Mouse (Mus musculus) limb, embryonic 13.5 days (tissue): ENCODE measurements around the gene Tbc1d9. TPM values are rescaled to one million over a fixed set of nuclear protein-coding genes. Genes with fewer than 3 reads are reported as not detected.
"Not testable (repeated sequence)": the region's sequence is repeated elsewhere in the genome, so short reads cannot be mapped to it uniquely, and the experiment has no call there.

Source experiments
- ATAC-seq: fragments of 200-750 bp; cut with Nextera tagmentation; 2 replicates; pipeline ENCODE4 v1.8.0; 2017; ENCODE audit warnings: low read depth, moderate number of reproducible peaks, moderate TSS enrichment; ENCODE audit not compliant: low FRiP score
- H3K27ac ChIP-seq: fragments of 300-500 bp; sonication (generic); 2 replicates; pipeline ENCODE4 v1.5.1; 2015; ENCODE audit warnings: inconsistent platforms, mild to moderate bottlenecking, moderate library complexity
- H3K27me3 ChIP-seq: fragments of 300-500 bp; sonication (generic); 2 replicates; pipeline ENCODE4 v1.6.1; 2015; ENCODE audit warnings: mild to moderate bottlenecking, inconsistent platforms
- H3K36me3 ChIP-seq: fragments of 300-500 bp; sonication (generic); 2 replicates; pipeline ENCODE4 v1.6.1; 2015; ENCODE audit warnings: inconsistent platforms, mild to moderate bottlenecking, moderate library complexity
- H3K4me1 ChIP-seq: fragments of 300-500 bp; sonication (generic); 2 replicates; pipeline ENCODE4 v1.6.1; 2015; ENCODE audit warnings: inconsistent platforms
- H3K4me2 ChIP-seq: fragments of 300-500 bp; sonication (generic); replicated peaks from 2 replicates; pipeline ENCODE4 v1.6.1; 2015; ENCODE audit warnings: inconsistent platforms, mild to moderate bottlenecking, moderate library complexity
- H3K4me3 ChIP-seq: fragments of 300-500 bp; sonication (generic); 2 replicates; pipeline ENCODE4 v1.5.1; 2015; ENCODE audit warnings: moderate library complexity, mild to moderate bottlenecking, inconsistent platforms
- H3K9ac ChIP-seq: fragments of 300-500 bp; sonication (generic); 2 replicates; pipeline ENCODE4 v1.6.1; 2015; ENCODE audit warnings: mild to moderate bottlenecking, inconsistent platforms
- H3K9me3 ChIP-seq: fragments of 300-500 bp; sonication (generic); 2 replicates; pipeline ENCODE4 v1.6.1; 2016; ENCODE audit warnings: inconsistent platforms
- WGBS: fragments of 180-500 bp; shearing (Covaris S2); methylation state at CpG from one replicate; pipeline ENCODE4 v1.1.7; 2015; 5-methylcytosine and 5-hydroxymethylcytosine counted together
- polyA plus RNA-seq: library from polyadenylated mRNA; unstranded; fragments of >200 nt; fragmentation: Nextera tagmentation; extraction: Ambion mirVana; gene quantifications from 2 replicates; pipeline ENCODE4 v1.2.1, GENCODE M21; 2015

The Tbc1d9 gene
- polyA plus RNA-seq, 1 experiment from 2014 or later, result 1.5 TPM

DNA sequence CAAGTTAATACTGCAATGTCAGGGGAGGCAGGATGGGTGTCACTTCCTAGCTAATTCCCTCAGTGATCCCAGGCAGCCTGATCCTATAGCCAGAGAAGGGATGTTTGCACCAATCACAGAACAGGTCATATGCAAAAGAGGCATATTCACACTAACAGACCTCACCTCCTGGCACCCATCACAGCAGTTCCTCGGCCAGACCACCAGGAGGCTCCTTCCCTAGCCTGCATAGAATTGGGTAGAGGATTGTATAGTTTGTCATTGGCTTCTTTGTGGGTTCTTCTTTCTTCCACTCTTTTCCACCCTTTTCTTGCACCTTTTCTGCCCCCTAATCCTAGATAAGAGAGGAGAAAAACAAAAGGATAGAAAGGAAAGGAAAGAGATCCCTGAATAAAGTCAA lies 135.0 kb downstream of the Tbc1d9 start:
- ATAC-seq, result no peak
- 50% methylated on average over 1 of the region's 1 CpGs for WGBS
- Histone ChIP-seq H3K4me2 (no peak overlapping the region), H3K36me3 (no peaks in the 10 kb centered on the region), H3K27me3 (no peaks in the 10 kb centered on the region), H3K9me3 (0 out of 2 replicates have a peak, but pooled peaks cover 4% of the 10 kb centered on the region), H3K9ac (no peak overlapping the region), H3K4me3 (no peak overlapping the region), H3K4me1 (no peaks in the 10 kb centered on the region), H3K27ac (no peak overlapping the region)

DNA sequence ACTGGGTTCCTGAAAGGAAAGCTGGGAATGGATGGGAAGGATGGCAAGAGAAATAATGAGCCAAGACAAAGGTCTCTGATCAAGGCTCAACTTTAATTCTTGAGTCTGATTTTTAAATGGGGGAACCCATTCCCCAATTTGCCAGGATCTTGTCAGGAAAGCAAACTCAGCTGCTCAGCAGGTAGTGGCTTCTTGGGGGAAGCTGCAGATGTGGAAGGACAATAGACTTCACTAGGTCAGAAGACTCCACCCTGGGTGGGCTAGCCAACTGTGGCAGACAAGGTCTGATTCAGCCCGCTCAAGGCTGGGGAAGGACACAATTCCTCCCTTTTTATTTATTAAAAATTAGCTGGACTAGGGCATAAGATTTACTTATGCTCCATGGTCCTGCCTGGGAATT lies 139.8 kb downstream of the Tbc1d9 start:
- no peak for ATAC-seq
- H3K9me3 ChIP-seq, result 0 out of 2 replicates have a peak, but pooled peaks cover 4% of the 10 kb centered on the region
- H3K27ac ChIP-seq, result no peak overlapping the region
- no peak overlapping the region for H3K4me3 ChIP-seq
- H3K4me1 ChIP-seq, result no peaks in the 10 kb centered on the region
- no peaks in the 10 kb centered on the region for H3K36me3 ChIP-seq
- H3K9ac ChIP-seq, result no peak overlapping the region
- no peaks in the 10 kb centered on the region for H3K27me3 ChIP-seq
- no peak overlapping the region for H3K4me2 ChIP-seq
- whole genome bisulfite sequencing, result 96% methylated on average over 1 of the region's 1 CpGs

DNA sequence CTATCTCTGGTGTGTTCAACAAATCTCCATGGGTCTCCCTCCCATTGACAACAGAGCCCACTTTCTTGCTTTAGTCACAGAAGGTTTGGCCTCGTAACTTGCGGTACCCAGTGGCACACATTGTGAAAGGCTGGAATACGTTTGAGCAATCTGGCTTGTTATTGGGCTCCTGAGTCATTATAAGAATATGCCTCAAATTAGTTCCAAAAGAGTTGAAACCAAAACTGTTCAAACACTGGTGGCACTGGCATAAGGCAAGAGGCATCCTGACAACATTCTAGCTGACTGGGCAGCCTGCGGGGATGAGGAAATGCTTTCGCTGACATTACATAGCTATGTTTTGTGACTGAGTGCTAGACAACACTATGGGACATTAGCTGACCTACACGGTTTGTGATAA lies 144.7 kb downstream of the Tbc1d9 start:
- no peak overlapping the region for H3K4me3 ChIP-seq
- H3K27ac ChIP-seq, result no peak overlapping the region
- H3K4me2 ChIP-seq, result no peak overlapping the region
- H3K9ac ChIP-seq, result no peak overlapping the region
- WGBS, result 77% methylated on average over 6 of the region's 6 CpGs
- no peaks in the 10 kb centered on the region for H3K9me3 ChIP-seq
- peaks cover 7% of the 10 kb centered on the region; the same call in 1 of the 2 replicates for H3K36me3 ChIP-seq
- no peaks in the 10 kb centered on the region for H3K27me3 ChIP-seq
- ATAC-seq, result no peak
- no peaks in the 10 kb centered on the region for H3K4me1 ChIP-seq

DNA sequence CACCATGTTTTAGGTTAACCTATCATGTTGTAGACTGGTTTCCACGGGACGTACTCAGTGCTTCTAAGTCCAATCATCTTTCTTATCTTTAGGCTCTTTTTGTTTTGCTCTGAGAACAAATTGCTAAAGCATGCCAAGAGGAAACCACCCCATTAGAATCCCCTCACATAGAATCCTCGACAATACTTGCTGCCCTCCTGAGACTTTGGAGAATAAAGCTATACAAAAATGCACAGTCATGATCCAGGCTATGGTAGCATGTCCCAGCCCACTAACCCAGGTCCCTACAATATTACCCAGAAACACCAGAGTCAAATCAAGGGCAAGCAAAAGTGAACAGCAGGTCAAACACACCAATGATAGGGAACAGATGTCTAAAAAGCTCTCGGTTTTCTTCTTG lies 149.9 kb downstream of the Tbc1d9 start:
- H3K36me3 ChIP-seq, result peaks cover 39% of the 10 kb centered on the region
- ATAC-seq, H3K4me3 ChIP-seq, H3K9me3 ChIP-seq, H3K4me1 ChIP-seq, H3K9ac ChIP-seq, H3K27me3 ChIP-seq, H3K27ac ChIP-seq, H3K4me2 ChIP-seq: not testable (repeated sequence)
- WGBS, result 70% methylated on average over 4 of the region's 4 CpGs

DNA sequence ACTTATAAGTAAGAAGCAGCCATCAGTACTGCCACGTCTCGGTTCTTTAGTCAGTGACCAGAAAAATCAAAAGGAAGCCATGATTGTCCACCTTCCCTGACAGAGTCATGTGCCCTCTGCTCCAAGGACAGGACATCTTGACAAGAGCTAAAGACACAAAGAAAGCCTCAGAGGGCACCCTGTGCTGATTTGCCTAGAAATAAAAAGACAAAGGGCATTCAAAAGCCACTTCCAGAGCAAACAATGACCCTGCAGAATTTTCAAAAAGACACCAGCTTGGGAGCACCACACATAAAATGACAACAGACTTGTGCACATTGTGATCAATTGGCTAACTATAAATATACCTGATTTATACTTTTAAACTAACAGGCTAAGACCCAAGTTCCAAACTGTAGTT lies 150.5 kb downstream of the Tbc1d9 start:
- H3K9me3 ChIP-seq, result no peaks in the 10 kb centered on the region
- H3K4me3 ChIP-seq, result no peak overlapping the region
- H3K9ac ChIP-seq, result no peak overlapping the region
- H3K4me1 ChIP-seq, result no peaks in the 10 kb centered on the region
- 78% methylated on average over 2 of the region's 2 CpGs for WGBS
- peaks cover 44% of the 10 kb centered on the region for H3K36me3 ChIP-seq
- H3K27ac ChIP-seq, result no peak overlapping the region
- H3K4me2 ChIP-seq, result no peak overlapping the region
- H3K27me3 ChIP-seq, result no peaks in the 10 kb centered on the region
- ATAC-seq, result no peak

DNA sequence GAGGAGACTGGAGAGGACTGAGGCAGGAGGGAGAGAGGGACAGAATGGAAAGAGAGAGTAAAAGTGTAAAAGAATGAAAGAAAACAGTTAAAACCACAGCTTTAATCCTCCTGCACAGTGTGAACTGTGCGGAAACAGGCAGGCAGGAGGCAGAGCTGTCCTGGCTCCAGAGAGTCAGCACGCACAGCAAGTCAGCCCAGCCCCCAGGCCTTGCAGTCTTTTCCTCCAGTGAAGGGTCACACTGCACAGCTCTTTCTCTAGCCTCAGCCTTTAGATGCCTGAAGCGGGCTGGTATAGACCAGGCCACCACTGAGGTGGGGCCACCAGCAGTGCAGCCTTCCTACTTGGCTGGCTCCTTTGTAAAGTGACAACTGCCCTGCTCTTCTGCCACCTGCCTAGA lies 155.4 kb downstream of the Tbc1d9 start:
- Histone ChIP-seq H3K27ac (no peak overlapping the region), H3K27me3 (no peaks in the 10 kb centered on the region), H3K4me3 (no peak overlapping the region), H3K36me3 (peaks cover 55% of the 10 kb centered on the region), H3K4me2 (no peak overlapping the region), H3K9me3 (no peaks in the 10 kb centered on the region), H3K4me1 (no peaks in the 10 kb centered on the region), H3K9ac (no peak overlapping the region)
- 38% methylated on average over 3 of the region's 3 CpGs for WGBS
- ATAC-seq, result no peak

DNA sequence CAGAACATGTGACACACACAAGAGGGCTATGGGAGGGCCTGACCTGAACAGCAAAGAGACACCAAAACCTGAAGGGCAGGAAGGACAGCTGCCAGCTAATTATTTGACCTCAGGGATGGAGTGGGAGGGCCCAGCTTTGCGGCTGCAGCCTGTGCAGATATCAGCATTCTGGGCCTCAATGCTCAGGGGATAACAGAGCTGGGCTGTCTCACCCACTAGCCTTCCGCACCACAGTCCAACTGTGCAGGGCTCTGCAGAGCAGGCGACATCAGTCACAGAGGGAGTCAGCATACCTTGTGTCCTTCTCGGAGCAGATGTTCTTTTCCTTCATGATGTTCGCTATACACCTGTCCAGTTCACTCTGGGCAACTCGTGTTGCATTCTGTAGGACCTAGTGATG lies 157.2 kb downstream of the Tbc1d9 start:
- WGBS, result 86% methylated on average over 6 of the region's 6 CpGs
- Histone ChIP-seq H3K27ac (no peak overlapping the region), H3K36me3 (peaks cover 50% of the 10 kb centered on the region), H3K9ac (no peak overlapping the region; the same call in 1 of the 2 replicates), H3K4me2 (no peak overlapping the region), H3K27me3 (no peaks in the 10 kb centered on the region), H3K4me3 (no peak overlapping the region), H3K4me1 (no peaks in the 10 kb centered on the region), H3K9me3 (no peaks in the 10 kb centered on the region)
- ATAC-seq, result no peak

Other genes with a start within 250 kb of the Tbc1d9 start
- 0.70 and 1.2 TPM in 2 replicates for gene Gm10645, start 818 bp downstream of the Tbc1d9 start, polyA plus RNA-seq
- not detected in 2 replicates for gene Ucp1, start 125.0 kb downstream of the Tbc1d9 start, polyA plus RNA-seq
- 21.9 and 22.9 TPM in 2 replicates for gene Elmod2, start 167.1 kb downstream of the Tbc1d9 start, polyA plus RNA-seq
- not detected in 2 replicates for gene Mgat4d, start 183.1 kb downstream of the Tbc1d9 start, polyA plus RNA-seq
- gene Clgn, start 224.5 kb downstream of the Tbc1d9 start, polyA plus RNA-seq, result 1.5 and 1.7 TPM in 2 replicates